Mouse (Mus musculus): ENCODE data around the gene Nlrx1.
A peak's percentile ranks its signal among the peaks of the same experiment; 100 is the strongest.

Nlrx1 gene

DNA sequence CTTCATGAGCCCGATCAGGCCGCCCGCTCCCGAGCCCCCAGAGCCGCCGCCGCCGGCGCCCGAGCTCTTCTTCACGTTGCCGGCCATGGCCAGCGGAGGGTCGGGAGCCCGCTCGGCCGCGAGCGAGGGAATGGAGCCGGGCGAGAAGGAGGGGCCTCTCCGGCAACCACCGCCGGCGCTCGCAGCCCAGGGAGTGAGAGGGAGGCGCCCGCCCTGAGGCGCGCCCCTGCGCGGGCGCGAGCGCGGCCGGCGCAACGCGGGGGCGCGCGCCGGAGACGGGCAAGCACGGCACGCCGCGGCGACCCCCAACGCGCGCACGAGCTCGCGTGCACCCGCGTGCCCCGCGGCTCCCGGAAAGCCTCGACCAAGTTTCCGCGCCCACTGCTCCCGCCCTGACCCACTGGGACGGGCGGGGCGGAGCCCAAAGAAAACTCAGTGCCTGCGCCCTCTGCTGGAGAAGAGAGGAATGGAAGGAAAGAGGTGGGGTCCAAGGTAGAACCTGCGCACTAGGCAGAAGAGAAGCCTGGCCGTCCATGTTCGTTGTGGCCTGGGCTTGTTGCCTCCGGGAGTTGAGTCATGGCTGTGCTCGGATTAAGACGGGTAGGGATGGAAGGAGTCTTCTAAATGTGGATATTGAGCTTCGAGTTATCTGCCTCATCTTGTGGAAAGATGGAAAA is 34.5 kb downstream of the Nlrx1 start, which contains the start of gene Cbl:
TSS of gene Cbl (minus strand) at position 248 of the 677 bp plus-strand sequence.
- DNase-seq: peak; percentile 99

DNA sequence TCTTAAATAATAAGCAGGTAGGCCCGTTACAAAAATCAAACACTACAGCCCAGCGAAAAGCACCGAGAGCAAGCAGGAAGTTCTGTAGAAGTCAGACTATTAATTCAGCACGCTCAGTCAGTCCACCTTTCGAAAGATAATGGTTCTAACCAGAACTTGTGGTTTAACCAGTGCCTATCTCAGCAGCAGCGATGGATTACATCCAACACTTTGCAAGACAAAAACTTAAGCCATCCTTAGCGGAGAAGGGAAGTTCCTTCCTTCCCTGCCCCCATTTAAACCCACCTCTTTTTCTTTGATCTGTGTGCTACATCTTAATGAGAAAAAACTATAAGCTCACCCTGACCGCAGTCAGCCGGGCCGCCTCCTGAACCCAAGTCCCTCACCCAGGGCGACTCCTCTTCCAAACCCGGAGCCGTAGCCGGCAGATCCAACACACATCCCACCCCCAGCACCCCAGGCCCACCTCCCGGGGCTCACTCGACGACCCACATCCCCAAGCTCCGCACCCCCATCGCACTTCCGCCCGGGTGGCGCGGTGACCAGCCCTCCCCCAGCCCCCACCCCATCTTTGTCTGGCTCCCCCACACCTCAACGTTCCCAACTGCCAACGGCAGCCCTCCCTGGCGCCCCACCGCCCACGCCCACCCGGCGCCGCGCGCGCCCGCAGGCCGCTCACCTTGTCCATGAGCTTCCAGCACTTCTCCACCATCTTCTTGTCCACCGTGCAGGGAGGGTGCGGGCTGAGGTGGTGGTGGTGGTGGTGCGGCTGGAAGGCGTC is 35.2 kb downstream of the Nlrx1 start:
- peak; percentile 28 for DNase-seq

DNA sequence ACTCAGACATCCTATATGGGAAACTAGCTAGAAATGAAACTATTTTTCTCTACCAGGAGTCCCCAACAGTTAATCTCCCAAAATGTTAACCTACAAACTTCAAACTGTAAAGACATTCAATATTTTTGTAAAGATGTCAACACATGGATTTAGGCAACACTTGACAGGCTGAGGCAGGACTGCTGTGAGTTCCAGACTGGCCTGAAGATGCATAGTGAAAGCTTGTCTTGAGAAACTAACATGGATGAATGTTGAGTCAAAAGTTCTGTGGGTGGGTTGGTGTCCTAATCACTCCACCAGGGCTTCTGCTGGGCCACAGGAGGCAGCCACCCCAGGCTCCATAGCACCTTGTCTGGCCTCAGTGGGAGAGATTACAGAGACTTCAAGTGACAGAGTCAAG is 36.8 kb downstream of the Nlrx1 start:
- DNase-seq: no peak

GRCm38 (mm10) chr9:44225993-44226392 is 42.4 kb downstream of the Nlrx1 start:
- DNase-seq: no peak

GRCm38 (mm10) chr9:44213538-44213937 is 54.9 kb downstream of the Nlrx1 start:
- no peak for DNase-seq

- DNase-seq: no peak
These were observed 56.0 kb downstream of the Nlrx1 start for GRCm38 (mm10) chr9:44212406-44212805.

DNA sequence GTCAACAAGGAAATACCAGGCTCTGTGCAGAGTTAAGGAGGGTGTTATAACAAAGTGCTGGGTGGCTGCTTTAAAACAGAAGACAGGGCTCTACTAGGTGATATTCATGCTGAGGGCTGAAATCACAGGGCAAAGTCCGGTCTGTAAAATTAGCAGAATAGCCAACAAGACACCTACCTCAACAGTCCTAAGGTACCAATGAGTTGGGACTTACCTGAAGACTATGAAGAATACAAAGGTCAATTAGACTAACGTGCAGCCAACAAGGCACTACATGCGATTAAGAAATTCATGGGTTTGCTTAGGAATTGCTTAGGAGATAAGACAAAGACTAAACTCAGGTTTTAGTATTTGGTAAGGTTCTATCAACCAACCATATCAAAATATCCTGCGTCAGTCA is 59.0 kb downstream of the Nlrx1 start:
- DNase-seq: no peak

DNA sequence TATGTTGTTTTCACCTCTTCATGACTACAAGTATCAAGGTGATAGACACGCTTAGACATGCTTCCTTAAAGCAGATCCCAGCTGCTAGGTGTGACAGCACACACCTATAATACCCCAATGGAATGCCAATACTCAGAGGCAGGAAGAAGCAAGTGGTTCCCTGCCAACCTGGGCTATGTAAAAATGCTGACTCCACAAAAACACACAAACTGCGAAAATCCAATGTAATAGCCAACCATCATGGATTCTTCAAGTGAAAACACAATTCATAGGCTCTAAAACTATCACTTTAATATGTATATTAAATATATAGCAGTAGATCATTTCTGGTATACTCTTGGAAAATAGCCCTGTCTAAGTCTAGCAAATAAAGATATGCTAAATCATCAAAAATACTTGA is 60.6 kb downstream of the Nlrx1 start:
- no peak for DNase-seq

Measured in lung, postnatal 36 days (tissue).